Mouse (Mus musculus) Muller cell, postnatal 12 days (primary cell): ENCODE results near the gene March4.
A peak's percentile ranks its signal among the peaks of the same experiment; 100 is the strongest.

Source experiments
- DNase-seq: peaks from one replicate; pipeline ENCODE4 v3.0.0-alpha.2; 2015; ENCODE audit errors: inconsistent ontology term

March4 gene

GRCm38 (mm10) chr1:72390420-72390819, 146.3 kb downstream of the March4 start:
- DNase-seq: no peak

DNA sequence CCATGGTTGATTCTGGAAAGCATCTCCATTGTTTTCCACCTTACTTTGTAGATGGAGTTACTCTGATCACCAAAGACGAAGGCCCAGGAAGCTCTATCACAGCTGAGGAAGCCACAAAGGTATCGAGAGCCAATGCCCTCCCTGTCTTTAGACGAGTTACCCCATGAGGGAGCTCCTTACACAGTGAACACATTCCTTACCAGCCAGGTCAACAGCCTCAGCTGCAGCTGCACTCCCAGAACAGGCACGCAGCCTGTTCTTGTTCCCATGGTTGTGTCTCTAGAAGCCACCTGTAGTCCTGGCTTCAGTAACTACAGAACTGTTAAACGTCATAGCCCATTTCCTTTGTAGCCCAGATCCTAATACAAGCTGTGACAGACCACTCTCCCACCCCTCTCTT, 153.1 kb downstream of the March4 start:
- no peak for DNase-seq

DNA sequence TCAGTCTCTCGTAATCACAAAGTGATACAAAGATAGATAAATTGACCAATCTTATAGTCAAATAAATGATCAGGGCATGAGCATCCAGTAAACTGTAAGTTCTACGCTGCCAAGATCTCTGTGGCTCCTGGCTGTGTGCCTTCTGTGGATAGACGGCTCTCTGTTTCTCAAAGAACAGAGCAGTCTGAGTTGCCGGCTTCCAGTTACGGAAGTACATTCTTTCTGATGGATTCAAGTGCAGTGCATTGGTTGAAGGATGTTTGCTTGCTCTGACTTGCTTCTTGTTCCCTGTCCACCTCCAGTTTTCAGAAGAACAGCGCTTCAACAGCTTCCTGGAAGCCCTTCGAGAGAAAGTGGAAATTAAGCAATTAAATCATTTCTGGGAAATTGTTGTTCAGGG, 153.7 kb downstream of the March4 start:
- DNase-seq: peak; percentile 43

GRCm38 (mm10) chr1:72380544-72380943, 156.2 kb downstream of the March4 start:
- no peak for DNase-seq

- peak; percentile 17 for DNase-seq
These were observed 156.9 kb downstream of the March4 start for GRCm38 (mm10) chr1:72379752-72380353.

GRCm38 (mm10) chr1:72378151-72378550, 158.6 kb downstream of the March4 start:
- DNase-seq: no peak
